In genomic region chr16:94736462-94737358, GRCm38 (mm10) we compare ENCODE assay signal across 25 mouse cellular contexts.
DNase-seq lines count a peak whose midpoint lies in the region; ATAC-seq and TF ChIP-seq lines count a peak whose summit lies in the region.
"Had no signal": no experiment of that assay in that cellular context is flagged by ENCODE, and none has a peak within 500 bp of the region (broad histone marks: within the 10 kb centered on the region; RNA-seq: fewer than 3 reads in every experiment).

No protein-coding gene starts in this region.

- peak; percentile 33; the same call in 1 of the 2 replicates for ATAC-seq in heart, postnatal 0 days (ENCODE audit: insufficient read depth, low read depth)
- ATAC-seq in Patski: peak; percentile 58
- no peak for ATAC-seq in forebrain, embryonic 11.5 days (replicated peaks; ENCODE audit: low FRiP score)
- ATAC-seq: forebrain, embryonic 16.5 days; intestine, postnatal 0 days had no signal

- H3K4me3 ChIP-seq in heart, postnatal 0 days (ENCODE audit: low read depth, low read length): no peak overlapping the region
- H3K4me3 ChIP-seq in heart, adult 2 months: no peak overlapping the region
- H3K4me3 ChIP-seq in myocyte: no peak overlapping the region
- H3K4me3 ChIP-seq in forebrain, embryonic 11.5 days (ENCODE audit: low read depth, low read length): no peak overlapping the region
- H3K4me3 ChIP-seq: forebrain, embryonic 10.5 days; gastrocnemius, adult 2 months; limb, embryonic 12.5 days; lung, embryonic 15.5 days; megakaryocyte, embryonic 14.5 days; midbrain, embryonic 12.5 days had no signal

- in situ Hi-C loops in Patski (cut with MboI; ENCODE audit: low pct_unique_long_range_greater_than_20kb): no loop called here

- H3K9me3 ChIP-seq in heart, postnatal 0 days (replicated peaks; ENCODE audit: control insufficient read depth, low read length): no peaks in the 10 kb centered on the region
- no peaks in the 10 kb centered on the region for H3K9me3 ChIP-seq in forebrain, embryonic 11.5 days (ENCODE audit: control insufficient read depth, low read length)
- H3K9me3 ChIP-seq: forebrain, embryonic 10.5 days; limb, embryonic 12.5 days; lung, embryonic 15.5 days; midbrain, embryonic 12.5 days had no signal

- peaks cover 15% of the 10 kb centered on the region; the same call in 1 of the 2 replicates for H3K4me1 ChIP-seq in heart, postnatal 0 days (ENCODE audit: control insufficient read depth, insufficient read depth)
- H3K4me1 ChIP-seq in heart, adult 2 months (ENCODE audit: control insufficient read depth, insufficient read depth, low read length): no peaks in the 10 kb centered on the region
- H3K4me1 ChIP-seq in forebrain, embryonic 11.5 days (replicated peaks; ENCODE audit: control insufficient read depth, insufficient read depth, low read length): no peaks in the 10 kb centered on the region
- H3K4me1 ChIP-seq: lung, embryonic 15.5 days had no signal

- WGBS in heart, postnatal 0 days: 40% methylated on average over 8 of the region's 8 CpGs
- WGBS in heart, adult 2 months: 66% methylated on average over 8 of the region's 8 CpGs
- WGBS in forebrain, embryonic 11.5 days: 83% methylated on average over 8 of the region's 8 CpGs

- no peak overlapping the region for H3ac ChIP-seq in myocyte (ENCODE audit: control insufficient read depth, insufficient read length)

- peak; percentile 72 for DNase-seq in heart, adult 11 months
- DNase-seq in heart, postnatal 25 days (ENCODE audit: low spot score): no peak
- DNase-seq in heart, postnatal 0 days (ENCODE audit: low spot score): no peak
- DNase-seq in heart, adult 2 months: no peak
- DNase-seq in Patski (ENCODE audit: low read depth, low spot score): no peak
- DNase-seq in cerebellum, adult 9-10 months: no peak
- DNase-seq in forebrain, embryonic 11.5 days (ENCODE audit: low spot score): no peak
- DNase-seq: adrenal gland, postnatal 25 days; cerebellum, adult 11-12 months; cerebellum, postnatal 10 days; gastrocnemius, adult 2 months; gastrocnemius, postnatal 36 days; kidney, adult 9 months; kidney, postnatal 10 days; layer of hippocampus, adult 9-11 months had no signal

- no peak for TF ChIP-seq CTCF in heart, postnatal 0 days (IDR thresholded peaks at IDR 0.05; ENCODE audit: low read depth)
- TF ChIP-seq CTCF in heart, adult 2 months (IDR thresholded peaks at IDR 0.05): no peak
- TF ChIP-seq CTCF in Patski (IDR thresholded peaks at IDR 0.05): no peak

- no peak overlapping the region for H3K9ac ChIP-seq in heart, postnatal 0 days (replicated peaks; ENCODE audit: low read depth, low read length)
- H3K9ac ChIP-seq in heart, adult 2 months (ENCODE audit: low read depth, low read length): no peak overlapping the region
- no peak overlapping the region for H3K9ac ChIP-seq in forebrain, embryonic 11.5 days (ENCODE audit: low read length)
- H3K9ac ChIP-seq: hindbrain, embryonic 14.5 days; limb, embryonic 12.5 days; lung, embryonic 15.5 days; midbrain, embryonic 12.5 days had no signal

- POLR2A ChIA-PET in Patski (lab: Charles Lee): no interaction called here

- no peaks in the 10 kb centered on the region for H3K36me3 ChIP-seq in heart, postnatal 0 days (replicated peaks; ENCODE audit: control insufficient read depth, insufficient read depth, low read length)
- H3K36me3 ChIP-seq in heart, adult 2 months (ENCODE audit: control insufficient read depth, insufficient read depth, low read length): no peaks in the 10 kb centered on the region
- H3K36me3 ChIP-seq in myocyte (ENCODE audit: control insufficient read depth, insufficient read depth): no peaks in the 10 kb centered on the region
- no peaks in the 10 kb centered on the region for H3K36me3 ChIP-seq in forebrain, embryonic 11.5 days (ENCODE audit: control insufficient read depth, insufficient read depth, low read length)
- H3K36me3 ChIP-seq: forebrain, embryonic 10.5 days; limb, embryonic 12.5 days; lung, embryonic 15.5 days; midbrain, embryonic 12.5 days had no signal

- no peak overlapping the region for H3K4me2 ChIP-seq in heart, postnatal 0 days (ENCODE audit: low read depth, low read length)
- H3K4me2 ChIP-seq in myocyte (ENCODE audit: low read depth): peak overlapping the region; percentile 29
- H3K4me2 ChIP-seq in forebrain, embryonic 11.5 days (ENCODE audit: low read depth, low read length, severe bottlenecking): no peak overlapping the region
- H3K4me2 ChIP-seq: hindbrain, embryonic 14.5 days; limb, embryonic 12.5 days; liver, embryonic 11.5 days; lung, embryonic 15.5 days; midbrain, embryonic 12.5 days had no signal

- TF ChIP-seq EP300 in heart, postnatal 0 days (IDR thresholded peaks at IDR 0.05; ENCODE audit: low read depth): no peak
- TF ChIP-seq EP300 in heart, adult 2 months (IDR thresholded peaks at IDR 0.05; ENCODE audit: insufficient read depth, low read depth, low read length): no peak

- H3K27me3 ChIP-seq in heart, postnatal 0 days (ENCODE audit: control insufficient read depth, insufficient read depth, low read length): no peaks in the 10 kb centered on the region
- no peaks in the 10 kb centered on the region for H3K27me3 ChIP-seq in heart, adult 2 months (ENCODE audit: control insufficient read depth, insufficient read depth, low read length)
- H3K27me3 ChIP-seq in Patski (no peaks in the 10 kb centered on the region), myocyte (ENCODE audit: control insufficient read depth, insufficient read depth, insufficient read length) (peaks cover 4% of the 10 kb centered on the region)
- H3K27me3 ChIP-seq in forebrain, embryonic 11.5 days (ENCODE audit: control insufficient read depth, insufficient read depth, low read length): no peaks in the 10 kb centered on the region
- H3K27me3 ChIP-seq: limb, embryonic 12.5 days; lung, embryonic 15.5 days; midbrain, embryonic 12.5 days had no signal

- CTCF ChIA-PET in Patski (lab: Charles Lee): interaction anchor here (1.3 kb wide), 1 partner anchor 23 kb away, joined by 5 read pairs; no protein-coding TSS in a partner anchor

- no peak for TF ChIP-seq POLR2A in heart, adult 2 months (IDR thresholded peaks at IDR 0.05; ENCODE audit: insufficient read depth, low read depth, low read length)
- no peak for TF ChIP-seq POLR2A in myocyte (IDR thresholded peaks at IDR 0.05; ENCODE audit: insufficient read length, low read depth)

- peak overlapping the region; percentile 67 for H3K27ac ChIP-seq in heart, postnatal 0 days (ENCODE audit: low read depth)
- H3K27ac ChIP-seq in heart, adult 2 months: no peak overlapping the region
- H3K27ac ChIP-seq in forebrain, embryonic 11.5 days (ENCODE audit: low read depth, low read length): no peak overlapping the region
- H3K27ac ChIP-seq: forebrain, embryonic 10.5 days; gastrocnemius, adult 2 months; hindbrain, embryonic 14.5 days; limb, embryonic 12.5 days; lung, embryonic 15.5 days; midbrain, embryonic 12.5 days had no signal

- no peaks in the 10 kb centered on the region for H3K79me2 ChIP-seq in heart, adult 2 months (replicated peaks; ENCODE audit: control insufficient read depth, insufficient read depth, low read length)
- no peaks in the 10 kb centered on the region for H3K79me2 ChIP-seq in myocyte (ENCODE audit: control insufficient read depth, insufficient read depth)

- intact Hi-C loops in heart, postnatal 25 days (cut with DNase I): no loop called here
- intact Hi-C loops in heart, adult 2 months (cut with DNase I): no loop called here

TF ChIP-seq in myocyte, 11 proteins besides CTCF, POLR2A, EP300 and RAD21:
- no peak for TF ChIP-seq TCF3 (IDR thresholded peaks at IDR 0.05; ENCODE audit: insufficient read length, low read depth)
- TF ChIP-seq MAX (IDR thresholded peaks at IDR 0.05; ENCODE audit: low read depth): no peak
- TF ChIP-seq SRF (IDR thresholded peaks at IDR 0.05; ENCODE audit: control insufficient read depth, insufficient read length, low read depth): no peak
- TF ChIP-seq POLR2AphosphoS2 (IDR thresholded peaks at IDR 0.05; ENCODE audit: insufficient read length, low read depth): no peak
- TF ChIP-seq REST (IDR thresholded peaks at IDR 0.05; ENCODE audit: insufficient read depth, insufficient read length): no peak
- TF ChIP-seq MYOG (IDR thresholded peaks at IDR 0.05; ENCODE audit: control insufficient read depth in 1 of 3, insufficient read depth in 1 of 3, insufficient read length in 2 of 3, low read depth in 2 of 3): no peak
- no peak for TF ChIP-seq TCF12 (IDR thresholded peaks at IDR 0.05; ENCODE audit: insufficient read depth, poor library complexity, severe bottlenecking)
- no peak for TF ChIP-seq CEBPB (IDR thresholded peaks at IDR 0.05; ENCODE audit: insufficient read depth, poor library complexity, severe bottlenecking)
- no peak for TF ChIP-seq USF1 (IDR thresholded peaks at IDR 0.05; ENCODE audit: low read depth)
- TF ChIP-seq MYOD1 (IDR thresholded peaks at IDR 0.05; ENCODE audit: control insufficient read depth in 1 of 3, insufficient read length in 2 of 3, low read depth in 2 of 3): no peak
- TF ChIP-seq E2F4 (IDR thresholded peaks at IDR 0.05; ENCODE audit: insufficient read depth): no peak
